Mouse (Mus musculus) forebrain, postnatal 0 days (tissue): Measurements from ENCODE around the gene Tango6. TPM values are rescaled to one million over a fixed set of nuclear protein-coding genes. Genes with fewer than 3 reads are reported as not detected.

Experiments used
- ATAC-seq: fragments of 200-750 bp; cut with Nextera tagmentation; 2 replicates; pipeline ENCODE4 v1.8.0; 2017; ENCODE audit warnings: mild to moderate bottlenecking, moderate library complexity
- DNase-seq: peaks from one replicate; pipeline ENCODE4 v3.0.0-alpha.2; 2015
- H3K27ac ChIP-seq: fragments of 300-500 bp; sonication (generic); 2 replicates; pipeline ENCODE4 v1.5.1; 2014; ENCODE audit warnings: low read depth, mild to moderate bottlenecking, antibody characterized with exemption, low read length, moderate library complexity, mixed read lengths
- H3K27me3 ChIP-seq: fragments of 300-500 bp; sonication (generic); 2 replicates; pipeline ENCODE4 v1.6.1; 2014; ENCODE audit warnings: mild to moderate bottlenecking, low read length, mixed read lengths; ENCODE audit not compliant: insufficient read depth
- H3K36me3 ChIP-seq: fragments of 300-500 bp; sonication (generic); 2 replicates; pipeline ENCODE4 v1.6.1; 2014; ENCODE audit warnings: mild to moderate bottlenecking, moderate library complexity; ENCODE audit not compliant: insufficient read depth
- H3K4me1 ChIP-seq: fragments of 300-500 bp; sonication (generic); 2 replicates; pipeline ENCODE4 v1.6.1; 2014; ENCODE audit warnings: antibody characterized with exemption; ENCODE audit not compliant: insufficient read depth
- H3K4me2 ChIP-seq: fragments of 300-500 bp; sonication (generic); 2 replicates; pipeline ENCODE4 v1.6.1; 2014; ENCODE audit warnings: low read depth, mild to moderate bottlenecking, moderate library complexity
- H3K4me3 ChIP-seq: fragments of 300-500 bp; sonication (generic); 2 replicates; pipeline ENCODE4 v1.5.1; 2014; ENCODE audit warnings: low read depth, low read length, mixed read lengths
- H3K9ac ChIP-seq: fragments of 300-500 bp; sonication (generic); 2 replicates; pipeline ENCODE4 v1.6.1; 2014; ENCODE audit warnings: mild to moderate bottlenecking
- H3K9me3 ChIP-seq: fragments of 300-500 bp; sonication (generic); 2 replicates; pipeline ENCODE4 v1.6.1; 2016; ENCODE audit warnings: low read length
- CTCF ChIP-seq: sonication (generic); IDR thresholded peaks from 2 replicates; pipeline ENCODE4 v1.5.1; 2016; ENCODE audit warnings: antibody characterized with exemption, control low read depth, low read depth
- WGBS: fragments of 180-500 bp; shearing (Covaris S2); extraction: QIAGEN DNeasy Blood & Tissue Kit; methylation state at CpG from one replicate; pipeline ENCODE4 v1.1.7; 2014; 5-methylcytosine and 5-hydroxymethylcytosine counted together
- polyA plus RNA-seq: library from polyadenylated mRNA; unstranded; fragments of >200 nt; fragmentation: Nextera tagmentation; extraction: Ambion mirVana; gene quantifications from 2 replicates; pipeline ENCODE4 v1.2.1, GENCODE M21; 2015
- total RNA-seq: library from RNA; depleted of rRNA; stranded (reverse); fragments of >200 nt; gene quantifications from 2 replicates; pipeline ENCODE4 v1.2.3, GENCODE M21; 2014

The Tango6 gene
- total and polyA plus RNA-seq, 2 experiments from 2014 or later = 3.8 to 7.5 TPM

DNA sequence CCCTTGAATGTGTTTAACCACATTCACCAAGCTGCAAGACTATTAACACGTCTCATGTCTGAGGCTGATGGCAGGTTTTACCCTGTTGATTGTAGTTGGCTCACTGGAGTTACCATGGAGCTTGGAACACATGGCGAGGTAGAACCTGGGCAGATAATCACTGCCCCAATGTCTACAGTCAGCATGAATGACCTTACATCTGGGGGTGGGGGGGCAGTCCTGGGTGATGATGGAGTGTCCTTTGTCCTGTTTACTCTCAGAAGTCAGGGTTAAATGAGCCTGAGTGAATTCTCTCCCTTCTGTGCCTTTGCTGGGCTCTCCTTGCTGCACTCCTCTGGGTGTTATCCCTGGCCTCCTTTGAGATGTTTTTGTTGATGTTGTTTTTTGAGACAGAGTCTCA is 40.7 kb upstream of the Tango6 start:
- ATAC-seq (no peak), DNase-seq (no peak)
- no peak overlapping the region for H3K4me2 ChIP-seq
- H3K27me3 ChIP-seq = no peaks in the 10 kb centered on the region
- WGBS = 54% methylated on average over 2 of the region's 2 CpGs
- no peaks in the 10 kb centered on the region for H3K9me3 ChIP-seq
- no peak overlapping the region for H3K9ac ChIP-seq
- no peak for TF ChIP-seq CTCF
- no peaks in the 10 kb centered on the region for H3K4me1 ChIP-seq
- H3K4me3 ChIP-seq = no peak overlapping the region
- H3K27ac ChIP-seq = no peak overlapping the region
- no peaks in the 10 kb centered on the region for H3K36me3 ChIP-seq

GRCm38 (mm10) chr8:106643100-106643499 is 39.8 kb upstream of the Tango6 start:
- no peak for TF ChIP-seq CTCF
- no peak for DNase-seq
- H3K4me1 ChIP-seq = no peaks in the 10 kb centered on the region
- H3K4me2 ChIP-seq = no peak overlapping the region
- no peaks in the 10 kb centered on the region for H3K36me3 ChIP-seq
- ATAC-seq = no peak
- H3K27me3 ChIP-seq = no peaks in the 10 kb centered on the region
- no peaks in the 10 kb centered on the region for H3K9me3 ChIP-seq
- 93% methylated on average over 4 of the region's 4 CpGs for WGBS
- H3K9ac ChIP-seq = no peak overlapping the region
- no peak overlapping the region for H3K4me3 ChIP-seq
- H3K27ac ChIP-seq = no peak overlapping the region

- H3K9me3 ChIP-seq = no peaks in the 10 kb centered on the region
- no peak for DNase-seq
- no peaks in the 10 kb centered on the region for H3K4me1 ChIP-seq
- no peak for TF ChIP-seq CTCF
- no peak for ATAC-seq
- WGBS = 43% methylated on average over 3 of the region's 3 CpGs
- no peaks in the 10 kb centered on the region for H3K27me3 ChIP-seq
- H3K4me3 ChIP-seq = no peak overlapping the region
- no peaks in the 10 kb centered on the region for H3K36me3 ChIP-seq
- no peak overlapping the region for H3K4me2 ChIP-seq
- H3K27ac ChIP-seq = no peak overlapping the region
- H3K9ac ChIP-seq = no peak overlapping the region
These were observed 37.9 kb upstream of the Tango6 start for GRCm38 (mm10) chr8:106644957-106645356.

GRCm38 (mm10) chr8:106646153-106646552 is 36.7 kb upstream of the Tango6 start:
- H3K9me3 ChIP-seq = no peaks in the 10 kb centered on the region
- TF ChIP-seq CTCF = no peak
- H3K27me3 ChIP-seq = no peaks in the 10 kb centered on the region
- DNase-seq (no peak), ATAC-seq (no peak)
- WGBS = 98% methylated on average over 2 of the region's 2 CpGs
- H3K9ac ChIP-seq = no peak overlapping the region
- H3K4me3 ChIP-seq = no peak overlapping the region
- no peaks in the 10 kb centered on the region for H3K36me3 ChIP-seq
- H3K27ac ChIP-seq = no peak overlapping the region
- H3K4me2 ChIP-seq = no peak overlapping the region
- H3K4me1 ChIP-seq = no peaks in the 10 kb centered on the region

DNA sequence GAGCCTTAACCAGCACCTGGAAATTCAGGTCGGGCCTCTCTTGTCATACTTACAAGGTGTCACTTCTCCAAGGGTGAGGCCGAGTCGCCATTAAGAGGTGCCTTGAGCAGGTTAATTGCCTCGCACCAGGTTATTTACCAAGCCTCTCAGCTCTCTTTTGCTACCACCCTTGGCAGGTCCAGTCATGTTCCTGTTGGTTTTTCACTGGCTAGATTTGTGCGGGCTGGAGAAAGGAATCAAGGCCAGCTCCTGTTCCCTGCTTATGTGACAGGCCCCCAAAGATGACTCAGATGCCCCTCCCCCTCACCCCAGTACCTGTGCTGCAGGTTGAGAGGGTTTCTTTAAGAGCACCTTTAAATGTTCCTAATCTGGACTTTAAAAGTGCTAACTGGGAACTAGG is 36.1 kb upstream of the Tango6 start:
- Histone ChIP-seq H3K27me3 (no peaks in the 10 kb centered on the region), H3K9me3 (no peaks in the 10 kb centered on the region), H3K4me1 (no peaks in the 10 kb centered on the region), H3K36me3 (no peaks in the 10 kb centered on the region), H3K27ac (no peak overlapping the region), H3K9ac (no peak overlapping the region), H3K4me2 (no peak overlapping the region), H3K4me3 (no peak overlapping the region)
- WGBS = 91% methylated on average over 5 of the region's 5 CpGs
- ATAC-seq (no peak), DNase-seq (no peak)
- TF ChIP-seq CTCF = no peak

DNA sequence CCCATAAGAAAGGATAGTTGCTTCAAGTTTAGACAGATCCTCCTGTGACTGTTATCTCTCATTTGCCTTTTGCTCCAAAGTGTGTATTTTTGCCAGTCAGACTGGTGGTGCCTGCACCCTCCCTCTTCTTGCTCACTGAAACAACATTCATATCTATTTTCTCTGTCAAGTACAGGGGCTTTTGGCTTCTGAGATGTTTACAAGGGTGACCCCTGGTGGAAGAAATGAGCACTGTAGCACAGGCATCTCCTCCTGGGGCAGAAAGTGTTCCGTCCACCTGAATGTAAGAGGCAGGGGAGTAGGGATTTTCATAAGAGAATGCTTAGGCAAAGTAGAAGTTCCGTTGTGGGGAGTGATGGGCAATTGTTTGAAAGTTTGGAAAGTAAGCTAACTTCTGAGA is 35.5 kb upstream of the Tango6 start:
- 31% methylated on average over 2 of the region's 2 CpGs for WGBS
- H3K27me3 ChIP-seq = no peaks in the 10 kb centered on the region
- ATAC-seq (peak; percentile 56; the same call in 1 of the 2 replicates), DNase-seq (peak; percentile 82)
- H3K4me3 ChIP-seq = no peak overlapping the region
- H3K27ac ChIP-seq = no peak overlapping the region
- no peak overlapping the region for H3K4me2 ChIP-seq
- H3K36me3 ChIP-seq = no peaks in the 10 kb centered on the region
- H3K9ac ChIP-seq = no peak overlapping the region
- H3K9me3 ChIP-seq = no peaks in the 10 kb centered on the region
- peak; percentile 87 for TF ChIP-seq CTCF
- no peaks in the 10 kb centered on the region for H3K4me1 ChIP-seq

- Histone ChIP-seq H3K9ac (no peak overlapping the region), H3K27ac (no peak overlapping the region), H3K36me3 (no peaks in the 10 kb centered on the region), H3K4me3 (no peak overlapping the region), H3K4me2 (no peak overlapping the region), H3K4me1 (no peaks in the 10 kb centered on the region), H3K27me3 (no peaks in the 10 kb centered on the region), H3K9me3 (no peaks in the 10 kb centered on the region)
- DNase-seq (no peak), ATAC-seq (no peak)
- no peak for TF ChIP-seq CTCF
- 92% methylated on average over 8 of the region's 8 CpGs for WGBS
These were observed 34.4 kb upstream of the Tango6 start for GRCm38 (mm10) chr8:106648421-106648820.

- Histone ChIP-seq H3K27me3 (no peaks in the 10 kb centered on the region), H3K4me2 (no peak overlapping the region), H3K27ac (no peak overlapping the region), H3K9me3 (no peaks in the 10 kb centered on the region), H3K36me3 (no peaks in the 10 kb centered on the region), H3K4me1 (no peaks in the 10 kb centered on the region), H3K9ac (no peak overlapping the region), H3K4me3 (no peak overlapping the region)
- DNase-seq (no peak), ATAC-seq (no peak)
- WGBS = 95% methylated on average over 3 of the region's 3 CpGs
- TF ChIP-seq CTCF = no peak
These were observed 30.9 kb upstream of the Tango6 start for GRCm38 (mm10) chr8:106651994-106652393.
